Mouse (Mus musculus): ENCODE measurements around the gene Tgfbr3. TPM values are rescaled to one million over a fixed set of nuclear protein-coding genes. Genes with fewer than 3 reads are reported as not detected.
"Not testable (repeated sequence)": the region's sequence is repeated elsewhere in the genome, so short reads cannot be mapped to it uniquely, and the experiment has no call there.

Gene Tgfbr3
- polyA plus RNA-seq, 3 experiments from 2014 or later: 2.1 to 17.2 (median 11.8) TPM

GRCm38 (mm10) chr5:107237971-107238426 lies 51.4 kb downstream of the Tgfbr3 start:
- no peak for ATAC-seq

GRCm38 (mm10) chr5:107236975-107237374 lies 52.5 kb downstream of the Tgfbr3 start:
- ATAC-seq: no peak

- no peak for ATAC-seq
Measured at GRCm38 (mm10) chr5:107236039-107236438, 53.4 kb downstream of the Tgfbr3 start.

- no peak for ATAC-seq
Measured at GRCm38 (mm10) chr5:107233366-107234354, 55.8 kb downstream of the Tgfbr3 start.

GRCm38 (mm10) chr5:107230189-107230588 lies 59.2 kb downstream of the Tgfbr3 start:
- ATAC-seq: no peak

GRCm38 (mm10) chr5:107229037-107229436 lies 60.4 kb downstream of the Tgfbr3 start:
- ATAC-seq: no peak

GRCm38 (mm10) chr5:107227580-107227979 lies 61.8 kb downstream of the Tgfbr3 start:
- ATAC-seq: no peak

GRCm38 (mm10) chr5:107224820-107225417 lies 64.5 kb downstream of the Tgfbr3 start:
- ATAC-seq: no peak

GRCm38 (mm10) chr5:107224151-107224550 lies 65.3 kb downstream of the Tgfbr3 start:
- no peak for ATAC-seq

- ATAC-seq: not testable (repeated sequence)
Measured at GRCm38 (mm10) chr5:107223483-107223882, 65.9 kb downstream of the Tgfbr3 start.

GRCm38 (mm10) chr5:107223029-107223428 lies 66.4 kb downstream of the Tgfbr3 start:
- ATAC-seq: peak; percentile 57

- ATAC-seq: no peak
Measured at GRCm38 (mm10) chr5:107222670-107223005, 66.8 kb downstream of the Tgfbr3 start.

- ATAC-seq: no peak
Measured at GRCm38 (mm10) chr5:107221892-107222669, 67.3 kb downstream of the Tgfbr3 start.

GRCm38 (mm10) chr5:107220936-107221335 lies 68.5 kb downstream of the Tgfbr3 start:
- no peak for ATAC-seq

- ATAC-seq: peak; percentile 24
Measured at GRCm38 (mm10) chr5:107219883-107220282, 69.5 kb downstream of the Tgfbr3 start.

- ATAC-seq: no peak
Measured at GRCm38 (mm10) chr5:107219318-107219717, 70.1 kb downstream of the Tgfbr3 start.

GRCm38 (mm10) chr5:107218594-107218993 lies 70.8 kb downstream of the Tgfbr3 start:
- no peak for ATAC-seq

GRCm38 (mm10) chr5:107217139-107217538 lies 72.3 kb downstream of the Tgfbr3 start:
- ATAC-seq: no peak

GRCm38 (mm10) chr5:107213373-107214132 lies 75.9 kb downstream of the Tgfbr3 start:
- no peak for ATAC-seq

GRCm38 (mm10) chr5:107211830-107212370 lies 77.5 kb downstream of the Tgfbr3 start:
- ATAC-seq: no peak

- ATAC-seq: no peak
Measured at GRCm38 (mm10) chr5:107210040-107210439, 79.4 kb downstream of the Tgfbr3 start.

- ATAC-seq: no peak
Measured at GRCm38 (mm10) chr5:107207911-107208310, 81.5 kb downstream of the Tgfbr3 start.
